Comparison of ENCODE assay signal across 8 mouse cellular contexts in genomic region chr12:80129531-80129930, GRCm38 (mm10). TPM values are rescaled to one million over a fixed set of nuclear protein-coding genes. Genes with fewer than 3 reads are reported as not detected.
DNase-seq lines count a peak whose midpoint lies in the region; ATAC-seq and TF ChIP-seq lines count a peak whose summit lies in the region.

No protein-coding gene starts in this region.

- intact Hi-C loops in heart, adult 2 months (cut with DNase I) = no loop called here

- DNase-seq in heart, adult 2 months = peak in 1 of 2 experiments; percentile 39
- DNase-seq in heart, adult 9 months (ENCODE audit: low spot score in 2 of 2) = no peak
- DNase-seq in ES-CJ7 (ENCODE audit: low read depth, low spot score) = peak; percentile 71
- peak; percentile 62 for DNase-seq in lung, postnatal 0 days (ENCODE audit: low spot score)
- DNase-seq in embryo, embryonic 10.5 days (ENCODE audit: low spot score) = no peak

- H3K36me3 ChIP-seq in heart, adult 2 months (ENCODE audit: control insufficient read depth, insufficient read depth, low read length) = peaks cover 6% of the 10 kb centered on the region; the same call in 1 of the 2 replicates
- H3K36me3 ChIP-seq in intestine, embryonic 15.5 days = no peaks in the 10 kb centered on the region
- H3K36me3 ChIP-seq in lung, postnatal 0 days (ENCODE audit: insufficient read depth, low read length) = no peaks in the 10 kb centered on the region
- no peaks in the 10 kb centered on the region for H3K36me3 ChIP-seq in neural tube, embryonic 15.5 days

- H3K4me2 ChIP-seq in intestine, embryonic 15.5 days (replicated peaks) = peak overlapping the region; percentile 45
- H3K4me2 ChIP-seq in lung, postnatal 0 days (replicated peaks; ENCODE audit: low read depth, low read length) = no peak overlapping the region
- H3K4me2 ChIP-seq in neural tube, embryonic 15.5 days = no peak overlapping the region

- no peak for ATAC-seq in intestine, embryonic 15.5 days
- no peak for ATAC-seq in lung, postnatal 0 days
- ATAC-seq in neural tube, embryonic 15.5 days (ENCODE audit: low FRiP score) = no peak
- ATAC-seq in activated CD4-positive, CD25-positive, alpha-beta regulatory T cell, adult 4 months = no peak

- peak; percentile 57 for TF ChIP-seq CTCF in heart, adult 2 months (IDR thresholded peaks at IDR 0.05)
- peak; percentile 67 for TF ChIP-seq CTCF in lung, postnatal 0 days (IDR thresholded peaks at IDR 0.05)

- peaks cover 20% of the 10 kb centered on the region for H3K4me1 ChIP-seq in heart, adult 2 months (ENCODE audit: control insufficient read depth, insufficient read depth, low read length)
- peaks cover 43% of the 10 kb centered on the region for H3K4me1 ChIP-seq in intestine, embryonic 15.5 days (replicated peaks)
- peaks cover 25% of the 10 kb centered on the region for H3K4me1 ChIP-seq in lung, postnatal 0 days (ENCODE audit: insufficient read depth, low read depth, low read length)
- peaks cover 31% of the 10 kb centered on the region for H3K4me1 ChIP-seq in neural tube, embryonic 15.5 days

- H3K27me3 ChIP-seq in heart, adult 2 months (ENCODE audit: control insufficient read depth, insufficient read depth, low read length) = no peaks in the 10 kb centered on the region
- H3K27me3 ChIP-seq in intestine, embryonic 15.5 days (replicated peaks) = no peaks in the 10 kb centered on the region
- H3K27me3 ChIP-seq in lung, postnatal 0 days (replicated peaks; ENCODE audit: insufficient read depth, low read length) = no peaks in the 10 kb centered on the region
- H3K27me3 ChIP-seq in neural tube, embryonic 15.5 days (replicated peaks) = no peaks in the 10 kb centered on the region

- H3K9ac ChIP-seq in heart, adult 2 months (ENCODE audit: low read depth, low read length) = no peak overlapping the region
- no peak overlapping the region for H3K9ac ChIP-seq in intestine, embryonic 15.5 days
- no peak overlapping the region for H3K9ac ChIP-seq in lung, postnatal 0 days (replicated peaks; ENCODE audit: low read depth)
- H3K9ac ChIP-seq in neural tube, embryonic 15.5 days (replicated peaks) = no peak overlapping the region

- 91% methylated on average over 8 of the region's 8 CpGs for WGBS in heart, adult 2 months
- WGBS in intestine, embryonic 15.5 days = 95% methylated on average over 8 of the region's 8 CpGs
- WGBS in lung, postnatal 0 days = 93% methylated on average over 8 of the region's 8 CpGs
- 95% methylated on average over 8 of the region's 8 CpGs for WGBS in neural tube, embryonic 15.5 days

- H3K4me3 ChIP-seq in heart, adult 2 months = no peak overlapping the region
- no peak overlapping the region for H3K4me3 ChIP-seq in intestine, embryonic 15.5 days (replicated peaks)
- H3K4me3 ChIP-seq in lung, postnatal 0 days (ENCODE audit: low read depth, low read length) = no peak overlapping the region
- H3K4me3 ChIP-seq in neural tube, embryonic 15.5 days (replicated peaks) = no peak overlapping the region

- H3K27ac ChIP-seq in heart, adult 2 months = peak overlapping the region; percentile 99
- peak overlapping the region; percentile 98 for H3K27ac ChIP-seq in intestine, embryonic 15.5 days
- H3K27ac ChIP-seq in lung, postnatal 0 days (ENCODE audit: low read length) = peak overlapping the region; percentile 99
- H3K27ac ChIP-seq in neural tube, embryonic 15.5 days (replicated peaks) = no peak overlapping the region; the same call in none of the 2 replicates

- no peaks in the 10 kb centered on the region for H3K9me3 ChIP-seq in intestine, embryonic 15.5 days
- H3K9me3 ChIP-seq in lung, postnatal 0 days (ENCODE audit: low read length) = no peaks in the 10 kb centered on the region
- no peaks in the 10 kb centered on the region for H3K9me3 ChIP-seq in neural tube, embryonic 15.5 days (replicated peaks)

- TF ChIP-seq EP300 in heart, adult 2 months (IDR thresholded peaks at IDR 0.05; ENCODE audit: insufficient read depth, low read depth, low read length) = no peak
- no peak for TF ChIP-seq EP300 in lung, postnatal 0 days (IDR thresholded peaks at IDR 0.05)

- no peak for TF ChIP-seq POLR2A in heart, adult 2 months (IDR thresholded peaks at IDR 0.05; ENCODE audit: insufficient read depth, low read depth, low read length)

- H3K79me2 ChIP-seq in heart, adult 2 months (replicated peaks; ENCODE audit: control insufficient read depth, insufficient read depth, low read length) = no peaks in the 10 kb centered on the region

RNA-seq across cellular contexts. Expression of gene Zfp36l1, which starts 16.7 kb away (rescaled TPM):
- total RNA-seq in heart, adult 2 months (2021) = 10 to 100 TPM; 74.4 to 79.4 TPM
- 43.3 and 65.0 TPM in 2 replicates for polyA plus RNA-seq in heart, adult 2 months (2012; rRNA removed)
- polyA plus RNA-seq in intestine, embryonic 15.5 days (2015; fragmentation: Nextera tagmentation; extraction: Ambion mirVana) = 95.8 and 107 TPM in 2 replicates
- 123 and 145 TPM in 2 replicates for polyA plus RNA-seq in lung, postnatal 0 days (2015; fragmentation: Nextera tagmentation; extraction: Ambion mirVana)
- polyA plus RNA-seq in neural tube, embryonic 15.5 days (2015; fragmentation: Nextera tagmentation; extraction: Ambion mirVana) = 33.6 and 54.3 TPM in 2 replicates
- 100 to 1,000 TPM; 109 to 180 TPM for polyA plus RNA-seq in activated CD4-positive, CD25-positive, alpha-beta regulatory T cell, adult 4 months (2017; shearing (Covaris generic))

Comparison
In these comparisons a context has a peak if more than half of its experiments do, and no peak if none do; other contexts are left out.
1. DNase-seq: peak in ES-CJ7 (single experiment) and lung, postnatal 0 days (single experiment); none in heart, adult 9 months (0 of 2) and embryo, embryonic 10.5 days (single experiment).